Mouse (Mus musculus) MEL (cell line): Measurements from ENCODE around the gene Dusp16.

Experiments used
- CTCF ChIP-seq, 3 experiments: IDR thresholded peaks in 2 of 3; conservative IDR thresholded peaks in 1 of 3; 2 replicates each; pipeline ENCODE4 v1.5.1; 2011 to 2012; ENCODE audit warnings: low read length in 3 of 3, low read depth in 2 of 3, mild to moderate bottlenecking in 2 of 3, improper control_type of control experiment in 1 of 3, inconsistent platforms in 1 of 3, mixed read lengths in 1 of 3, moderate library complexity in 1 of 3; ENCODE audit not compliant: control insufficient read depth in 1 of 3, insufficient read depth in 1 of 3, poor library complexity in 1 of 3, severe bottlenecking in 1 of 3
- GATA1 ChIP-seq: IDR thresholded peaks from 2 replicates; pipeline ENCODE4 v1.6.1; 2011; ENCODE audit warnings: low read depth, low read length, improper control_type of control experiment
- ZKSCAN1 ChIP-seq: IDR thresholded peaks from 2 replicates; pipeline ENCODE4 v1.6.1; 2012; ENCODE audit warnings: low read depth, mild to moderate bottlenecking, inconsistent platforms, low read length, improper control_type of control experiment, moderate library complexity

DNA sequence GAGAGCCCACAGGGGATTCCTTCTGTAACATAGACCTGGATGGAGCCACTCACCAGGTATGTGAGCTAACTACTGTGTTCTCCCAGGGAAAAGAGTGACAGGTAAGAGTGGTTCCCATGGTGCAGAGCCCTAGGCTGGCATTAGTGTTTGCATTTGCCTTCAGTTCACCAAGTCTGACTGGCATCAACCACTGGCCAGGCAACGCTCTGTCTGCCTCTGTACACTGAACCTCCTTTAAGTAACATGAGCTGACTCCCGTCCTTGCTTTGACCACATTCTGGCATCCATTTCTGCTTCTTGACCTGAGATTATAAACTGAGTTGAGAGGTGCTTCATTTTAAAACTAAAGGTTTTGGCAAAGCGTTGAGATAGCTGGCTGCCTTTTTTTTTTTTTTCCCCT, 96.8 kb downstream of the Dusp16 start:
- TF ChIP-seq ZKSCAN1 (no peak), CTCF (IDR thresholded peaks at IDR 0.05 in 2 of 3, conservative IDR thresholded peaks at IDR 0.05 in 1 of 3; ENCODE audit: control insufficient read depth in 1 of 3, insufficient read depth in 1 of 3, low read depth in 2 of 3, low read length in 3 of 3, poor library complexity in 1 of 3, severe bottlenecking in 1 of 3) (no peak), GATA1 (no peak)
